Mouse (Mus musculus): ENCODE measurements at regions not wholly inside any gene's neighbourhood (a gene's known extent, or its start where the extent isn't known, plus 50 kb on each side); places are given as distances from the start of the nearest gene placed in this dataset.

- Histone ChIP-seq H3K4me1 (replicated peaks; ENCODE audit: insufficient read depth, low read length) (no peaks in the 10 kb centered on the region), H3K4me3 (replicated peaks; ENCODE audit: low read depth, low read length) (no peak overlapping the region), H3K9ac (ENCODE audit: low read depth, low read length) (no peak overlapping the region), H3K36me3 (ENCODE audit: insufficient read depth, low read length) (no peaks in the 10 kb centered on the region), H3K27ac (no peak overlapping the region), H3K27me3 (ENCODE audit: insufficient read depth, low read length) (no peaks in the 10 kb centered on the region), H3K9me3 (replicated peaks; ENCODE audit: low read length) (no peaks in the 10 kb centered on the region), H3K4me2 (ENCODE audit: low read length) (no peak overlapping the region)
- no peak for ATAC-seq (replicated peaks; ENCODE audit: low FRiP score, low read depth)
- no peak for TF ChIP-seq CTCF (IDR thresholded peaks at IDR 0.05; ENCODE audit: low read depth)
- 56% methylated on average over 1 of the region's 1 CpGs for WGBS
- DNase-seq (ENCODE audit: low spot score) = no peak
These were observed 627.3 kb upstream of the Tmprss15 start for GRCm38 (mm10) chr16:79718230-79718629.

- no peak for TF ChIP-seq CTCF (IDR thresholded peaks at IDR 0.05; ENCODE audit: low read depth)
- H3K36me3 ChIP-seq (ENCODE audit: insufficient read depth, low read length) = no peaks in the 10 kb centered on the region
- no peak overlapping the region for H3K4me3 ChIP-seq (replicated peaks; ENCODE audit: low read depth, low read length)
- H3K27ac ChIP-seq = no peak overlapping the region
- H3K27me3 ChIP-seq (ENCODE audit: insufficient read depth, low read length) = no peaks in the 10 kb centered on the region
- DNase-seq (ENCODE audit: low spot score) = no peak
- no peak for ATAC-seq (replicated peaks; ENCODE audit: low FRiP score, low read depth)
- H3K9ac ChIP-seq (ENCODE audit: low read depth, low read length) = no peak overlapping the region
- H3K4me1 ChIP-seq (replicated peaks; ENCODE audit: insufficient read depth, low read length) = no peaks in the 10 kb centered on the region
- WGBS = 67% methylated on average over 2 of the region's 2 CpGs
- no peaks in the 10 kb centered on the region for H3K9me3 ChIP-seq (replicated peaks; ENCODE audit: low read length)
- H3K4me2 ChIP-seq (ENCODE audit: low read length) = no peak overlapping the region
These were observed 601.5 kb upstream of the Tmprss15 start for GRCm38 (mm10) chr16:79692444-79692843.

GRCm38 (mm10) chr16:79651162-79651741 is 560.4 kb upstream of the Tmprss15 start:
- Histone ChIP-seq H3K4me2 (ENCODE audit: low read length) (no peak overlapping the region), H3K36me3 (ENCODE audit: insufficient read depth, low read length) (no peaks in the 10 kb centered on the region), H3K27me3 (ENCODE audit: insufficient read depth, low read length) (no peaks in the 10 kb centered on the region), H3K4me1 (replicated peaks; ENCODE audit: insufficient read depth, low read length) (no peaks in the 10 kb centered on the region), H3K9me3 (replicated peaks; ENCODE audit: low read length) (no peaks in the 10 kb centered on the region), H3K9ac (ENCODE audit: low read depth, low read length) (no peak overlapping the region), H3K4me3 (replicated peaks; ENCODE audit: low read depth, low read length) (no peak overlapping the region), H3K27ac (no peak overlapping the region)
- ATAC-seq (replicated peaks; ENCODE audit: low FRiP score, low read depth) (no peak), DNase-seq (ENCODE audit: low spot score) (no peak)
- 82% methylated on average over 6 of the region's 6 CpGs for WGBS
- TF ChIP-seq CTCF (IDR thresholded peaks at IDR 0.05; ENCODE audit: low read depth) = no peak

GRCm38 (mm10) chr16:79640898-79641297 is 550.0 kb upstream of the Tmprss15 start:
- Histone ChIP-seq H3K27ac (no peak overlapping the region), H3K4me2 (ENCODE audit: low read length) (no peak overlapping the region), H3K9me3 (replicated peaks; ENCODE audit: low read length) (no peaks in the 10 kb centered on the region), H3K4me1 (replicated peaks; ENCODE audit: insufficient read depth, low read length) (no peaks in the 10 kb centered on the region), H3K36me3 (ENCODE audit: insufficient read depth, low read length) (no peaks in the 10 kb centered on the region), H3K27me3 (ENCODE audit: insufficient read depth, low read length) (no peaks in the 10 kb centered on the region), H3K9ac (ENCODE audit: low read depth, low read length) (no peak overlapping the region), H3K4me3 (replicated peaks; ENCODE audit: low read depth, low read length) (no peak overlapping the region)
- no peak for TF ChIP-seq CTCF (IDR thresholded peaks at IDR 0.05; ENCODE audit: low read depth)
- ATAC-seq (replicated peaks; ENCODE audit: low FRiP score, low read depth) = no peak
- DNase-seq (ENCODE audit: low spot score) = no peak
- 35% methylated on average over 3 of the region's 3 CpGs for WGBS

GRCm38 (mm10) chr16:79627139-79627538 is 536.2 kb upstream of the Tmprss15 start:
- no peak overlapping the region for H3K9ac ChIP-seq (ENCODE audit: low read depth, low read length)
- no peak overlapping the region for H3K4me2 ChIP-seq (ENCODE audit: low read length)
- H3K27me3 ChIP-seq (ENCODE audit: insufficient read depth, low read length) = no peaks in the 10 kb centered on the region
- DNase-seq (ENCODE audit: low spot score) (no peak), ATAC-seq (replicated peaks; ENCODE audit: low FRiP score, low read depth) (no peak)
- WGBS = 74% methylated on average over 1 of the region's 1 CpGs
- H3K4me3 ChIP-seq (replicated peaks; ENCODE audit: low read depth, low read length) = no peak overlapping the region
- TF ChIP-seq CTCF (IDR thresholded peaks at IDR 0.05; ENCODE audit: low read depth) = no peak
- no peaks in the 10 kb centered on the region for H3K36me3 ChIP-seq (ENCODE audit: insufficient read depth, low read length)
- H3K9me3 ChIP-seq (replicated peaks; ENCODE audit: low read length) = no peaks in the 10 kb centered on the region
- no peak overlapping the region for H3K27ac ChIP-seq
- H3K4me1 ChIP-seq (replicated peaks; ENCODE audit: insufficient read depth, low read length) = no peaks in the 10 kb centered on the region

- H3K4me3 ChIP-seq (replicated peaks; ENCODE audit: low read depth, low read length) = no peak overlapping the region
- H3K36me3 ChIP-seq (ENCODE audit: insufficient read depth, low read length) = no peaks in the 10 kb centered on the region
- no peak overlapping the region for H3K4me2 ChIP-seq (ENCODE audit: low read length)
- no peaks in the 10 kb centered on the region for H3K27me3 ChIP-seq (ENCODE audit: insufficient read depth, low read length)
- DNase-seq (ENCODE audit: low spot score) (peak; percentile 2), ATAC-seq (replicated peaks; ENCODE audit: low FRiP score, low read depth) (no peak)
- TF ChIP-seq CTCF (IDR thresholded peaks at IDR 0.05; ENCODE audit: low read depth) = no peak
- WGBS = 48% methylated on average over 5 of the region's 5 CpGs
- H3K9me3 ChIP-seq (replicated peaks; ENCODE audit: low read length) = no peaks in the 10 kb centered on the region
- H3K9ac ChIP-seq (ENCODE audit: low read depth, low read length) = no peak overlapping the region
- H3K27ac ChIP-seq = no peak overlapping the region
- H3K4me1 ChIP-seq (replicated peaks; ENCODE audit: insufficient read depth, low read length) = no peaks in the 10 kb centered on the region
These were observed 520.1 kb upstream of the Tmprss15 start for GRCm38 (mm10) chr16:79611002-79611401.

GRCm38 (mm10) chr16:79590891-79591290 is 500.0 kb upstream of the Tmprss15 start:
- WGBS = 64% methylated on average over 3 of the region's 3 CpGs
- no peak for DNase-seq (ENCODE audit: low spot score)
- no peak overlapping the region for H3K9ac ChIP-seq (ENCODE audit: low read depth, low read length)
- no peak for ATAC-seq (replicated peaks; ENCODE audit: low FRiP score, low read depth)
- no peaks in the 10 kb centered on the region for H3K36me3 ChIP-seq (ENCODE audit: insufficient read depth, low read length)
- H3K4me3 ChIP-seq (replicated peaks; ENCODE audit: low read depth, low read length) = no peak overlapping the region
- H3K9me3 ChIP-seq (replicated peaks; ENCODE audit: low read length) = no peaks in the 10 kb centered on the region
- H3K4me2 ChIP-seq (ENCODE audit: low read length) = no peak overlapping the region
- no peak overlapping the region for H3K27ac ChIP-seq
- no peaks in the 10 kb centered on the region for H3K27me3 ChIP-seq (ENCODE audit: insufficient read depth, low read length)
- H3K4me1 ChIP-seq (replicated peaks; ENCODE audit: insufficient read depth, low read length) = no peaks in the 10 kb centered on the region
- TF ChIP-seq CTCF (IDR thresholded peaks at IDR 0.05; ENCODE audit: low read depth) = no peak

All from kidney, postnatal 0 days (tissue).